Mouse (Mus musculus): ENCODE measurements at regions not wholly inside any gene's neighbourhood (a gene's known extent, or its start where the extent isn't known, plus 50 kb on each side); places are given as distances from the start of the nearest gene placed in this dataset.

DNA sequence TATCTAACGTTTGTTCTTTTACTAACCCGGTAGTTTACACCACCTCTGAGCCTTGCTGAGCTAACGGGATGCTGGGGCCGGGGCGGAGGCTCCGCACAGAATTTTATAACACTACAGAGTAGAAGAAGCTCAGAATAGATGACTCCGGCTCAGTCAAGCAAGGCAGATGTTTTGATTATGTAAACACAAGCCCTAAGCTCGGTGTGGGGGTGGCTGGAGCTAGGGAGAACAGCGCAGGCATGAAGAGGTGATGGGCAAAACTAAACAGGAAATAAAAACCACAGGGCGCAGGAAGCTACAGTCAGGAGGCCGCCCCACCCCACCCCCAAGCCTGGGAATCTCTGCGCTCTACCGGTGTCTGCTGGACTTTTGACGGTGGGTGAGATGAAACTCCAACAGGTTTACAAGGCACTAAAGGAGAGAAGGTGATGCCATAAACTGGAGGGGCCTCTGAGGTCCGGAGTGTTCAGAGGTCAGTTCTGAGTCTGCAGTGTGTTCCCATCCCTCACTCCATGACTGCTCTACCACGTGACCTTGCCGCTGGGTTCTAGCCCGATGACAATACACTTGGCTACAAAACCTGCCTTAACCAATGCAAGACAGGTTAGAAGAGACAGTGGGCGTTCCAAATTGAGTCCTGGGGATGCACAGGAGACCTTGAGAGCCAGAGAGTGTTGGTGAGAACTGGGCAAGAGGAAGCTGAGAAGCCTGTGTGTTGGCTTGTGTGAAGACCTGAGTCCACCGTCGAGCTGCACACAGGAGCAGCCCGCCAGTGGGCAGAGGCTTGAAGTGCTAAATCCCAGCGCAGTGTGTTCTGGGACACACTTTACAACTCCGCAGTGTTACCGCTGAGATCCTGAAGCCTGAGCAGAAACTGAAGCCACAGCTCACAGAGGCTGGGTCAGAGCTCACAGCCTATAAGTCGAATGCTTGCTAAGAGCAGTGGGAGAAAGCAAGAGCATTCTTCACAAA lies 141.9 kb downstream of the Ptpru start:
- WGBS (ENCODE audit: insufficient replicate concordance) = 38% methylated on average over 26 of the region's 26 CpGs
- no peak for ATAC-seq
- no peak overlapping the region for H3K4me3 ChIP-seq
- no peak overlapping the region for H3K27ac ChIP-seq
- H3K4me2 ChIP-seq = no peak overlapping the region
- H3K9ac ChIP-seq = no peak overlapping the region
- no peaks in the 10 kb centered on the region for H3K27me3 ChIP-seq (replicated peaks)
- no peaks in the 10 kb centered on the region for H3K4me1 ChIP-seq
- no peaks in the 10 kb centered on the region for H3K9me3 ChIP-seq (replicated peaks)
- H3K36me3 ChIP-seq = no peaks in the 10 kb centered on the region
